Mouse (Mus musculus) embryo, embryonic 11 days (tissue): ENCODE data around the gene Il13ra1.

Source experiments
- DNase-seq: peaks from one replicate; pipeline ENCODE4 v3.0.0-alpha.2; 2015

The Il13ra1 gene

DNA sequence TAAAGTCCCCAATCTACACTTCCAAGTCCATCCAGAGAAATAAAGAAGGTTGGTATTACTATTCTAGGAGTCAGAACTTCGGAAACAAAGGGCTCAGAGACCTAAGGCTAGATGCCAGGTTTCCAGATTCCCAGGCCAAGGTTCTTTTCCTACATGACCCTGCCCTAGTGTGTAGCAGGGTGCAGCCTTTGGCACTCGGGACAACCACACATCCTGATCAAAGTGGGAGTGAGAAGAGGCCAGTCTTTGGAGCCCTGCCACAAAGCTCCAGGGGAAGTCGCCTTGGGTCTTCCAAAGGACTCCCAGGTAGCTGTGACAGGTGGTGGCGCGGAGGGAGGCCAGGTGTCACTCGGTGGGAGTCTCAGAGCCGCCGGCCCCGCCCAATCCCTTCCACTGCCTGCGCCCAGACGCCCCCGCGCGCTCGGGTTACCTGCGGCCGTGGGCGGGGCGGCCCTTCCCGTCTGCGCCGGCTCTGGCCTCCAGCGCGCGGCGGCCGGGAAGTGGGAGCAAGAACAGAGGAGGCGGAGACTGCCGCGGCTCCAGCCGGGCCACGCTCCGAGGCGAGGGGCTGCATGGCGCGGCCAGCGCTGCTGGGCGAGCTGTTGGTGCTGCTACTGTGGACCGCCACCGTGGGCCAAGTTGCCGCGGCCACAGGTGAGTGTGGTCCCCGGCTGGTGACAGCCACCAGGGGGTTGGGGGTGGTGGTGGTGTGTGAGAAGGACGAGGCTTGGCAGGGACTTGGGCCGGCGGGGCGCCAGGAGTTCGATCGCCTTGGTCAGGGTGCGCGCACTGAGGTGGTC, at the start of gene Il13ra1:
Gene Il13ra1, plus strand, starts transcription at position 489 of the 800 bp plus-strand sequence.
- DNase-seq, result peak; percentile 60

GRCm38 (mm10) chrX:36073997-36074396, 37.9 kb upstream of the Il13ra1 start:
- DNase-seq, result no peak

GRCm38 (mm10) chrX:36077164-36077563, 34.7 kb upstream of the Il13ra1 start:
- no peak for DNase-seq

DNA sequence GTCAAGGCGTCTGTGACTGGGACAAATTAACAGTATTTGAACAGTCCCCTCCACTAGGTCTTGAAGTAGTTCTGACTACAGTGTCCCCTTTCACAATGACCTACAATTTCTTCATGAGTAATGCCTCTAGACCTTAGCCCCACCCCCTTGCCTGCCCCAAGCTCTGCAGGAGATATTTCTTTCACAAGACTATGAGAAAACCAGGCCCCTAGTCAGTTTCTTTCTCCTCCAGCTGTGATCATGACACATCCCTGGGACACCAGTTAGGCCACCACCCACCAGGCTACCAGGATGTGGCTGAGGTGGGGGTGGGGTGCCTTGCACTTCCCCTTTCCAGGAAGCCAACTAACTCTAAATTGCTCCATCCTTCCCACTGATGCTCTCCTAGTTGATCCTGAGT, 29.0 kb upstream of the Il13ra1 start:
- DNase-seq, result no peak

DNA sequence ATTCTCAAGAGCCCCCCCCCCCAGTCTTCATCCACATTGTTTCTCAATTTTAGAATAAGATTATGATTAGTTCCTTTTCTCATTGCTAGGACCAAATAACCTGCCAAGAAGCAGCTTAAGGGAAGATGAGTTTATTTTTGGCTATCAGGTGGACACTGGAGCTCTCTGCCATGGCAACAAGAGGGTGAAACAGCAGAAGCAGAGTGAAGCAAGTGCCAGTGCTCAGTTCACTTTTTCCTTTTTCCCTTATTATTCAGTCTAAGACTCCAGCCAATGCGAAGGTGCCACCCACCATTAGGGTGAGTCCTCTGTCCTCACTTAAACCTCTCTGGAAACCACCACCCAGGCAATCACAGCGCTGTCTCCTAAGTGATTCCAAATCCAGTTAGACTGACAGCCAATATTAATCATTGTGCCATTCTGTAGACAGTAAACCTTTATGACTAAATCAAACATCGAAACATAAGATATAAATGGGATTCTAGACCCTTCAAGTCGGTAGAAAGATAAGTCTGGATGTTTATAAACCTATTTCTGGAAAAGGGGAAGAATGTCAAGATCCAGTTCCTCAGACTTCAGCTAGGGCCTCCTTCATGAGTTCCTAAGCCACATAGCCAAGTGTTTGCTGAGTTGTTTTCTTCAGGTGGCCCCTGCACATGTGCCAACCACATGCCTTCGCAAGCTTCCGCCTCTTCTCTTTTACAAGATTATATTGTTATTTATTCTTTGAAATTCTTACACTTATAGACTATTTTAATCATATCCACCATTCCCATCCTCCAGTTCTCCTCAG, 23.2 kb upstream of the Il13ra1 start:
- no peak for DNase-seq

GRCm38 (mm10) chrX:36100883-36101282, 11.0 kb upstream of the Il13ra1 start:
- no peak for DNase-seq

DNA sequence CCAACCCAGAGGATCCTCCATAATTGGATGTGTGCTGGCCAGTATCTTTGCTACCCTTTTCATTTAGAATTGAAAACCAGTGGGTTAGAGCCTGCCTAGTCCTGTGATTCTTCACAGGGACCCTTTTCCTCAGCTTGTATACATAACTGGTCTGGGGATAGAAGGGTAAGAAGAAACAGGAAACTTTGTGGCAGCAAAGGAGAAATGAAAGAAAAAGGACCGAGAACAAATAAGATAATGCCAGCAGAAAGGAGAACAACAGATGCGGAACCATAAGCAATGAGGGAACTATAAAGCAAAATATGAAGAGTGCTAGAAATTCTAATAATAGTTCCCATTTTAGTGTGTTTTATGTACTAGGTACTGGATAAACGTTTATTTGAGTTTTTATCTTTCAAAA, 10.6 kb upstream of the Il13ra1 start:
- DNase-seq, result no peak

DNA sequence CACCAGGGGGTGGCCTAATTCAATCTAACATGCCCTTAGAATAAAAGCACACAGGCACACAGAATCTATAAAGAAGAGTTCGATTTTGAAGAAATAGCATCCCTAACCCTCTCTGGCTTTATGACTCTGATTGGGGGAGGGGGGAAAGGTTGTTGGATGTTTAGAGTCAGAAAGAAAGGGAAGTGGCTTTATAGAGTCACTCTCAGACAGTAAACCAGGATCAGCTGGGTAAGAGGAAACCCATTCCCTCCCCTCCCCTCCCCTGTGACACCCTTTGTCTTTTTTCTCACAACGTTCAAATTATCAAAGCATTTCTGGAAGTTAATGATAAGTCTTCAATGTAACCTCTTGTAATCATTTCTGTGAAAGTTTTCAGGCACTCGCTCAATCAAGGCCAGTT, 3.3 kb upstream of the Il13ra1 start:
- DNase-seq, result no peak

DNA sequence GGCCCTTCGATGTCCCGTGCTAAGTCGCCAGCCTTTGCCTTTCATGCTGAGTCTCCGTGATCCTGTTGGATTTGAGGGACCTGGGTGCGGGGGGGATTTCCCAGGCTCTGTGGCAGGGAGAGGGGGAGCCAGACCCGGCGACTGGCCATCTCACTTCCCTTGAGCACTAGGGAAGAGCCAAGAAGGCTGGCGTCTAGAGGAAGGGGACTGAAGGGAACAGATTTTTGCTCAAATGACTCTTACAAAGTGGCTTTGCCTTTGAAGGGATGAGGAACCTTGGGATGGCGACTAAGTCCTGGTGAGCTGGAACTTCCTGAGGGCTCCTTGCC, 476 bp downstream of the Il13ra1 start:
- no peak for DNase-seq

DNA sequence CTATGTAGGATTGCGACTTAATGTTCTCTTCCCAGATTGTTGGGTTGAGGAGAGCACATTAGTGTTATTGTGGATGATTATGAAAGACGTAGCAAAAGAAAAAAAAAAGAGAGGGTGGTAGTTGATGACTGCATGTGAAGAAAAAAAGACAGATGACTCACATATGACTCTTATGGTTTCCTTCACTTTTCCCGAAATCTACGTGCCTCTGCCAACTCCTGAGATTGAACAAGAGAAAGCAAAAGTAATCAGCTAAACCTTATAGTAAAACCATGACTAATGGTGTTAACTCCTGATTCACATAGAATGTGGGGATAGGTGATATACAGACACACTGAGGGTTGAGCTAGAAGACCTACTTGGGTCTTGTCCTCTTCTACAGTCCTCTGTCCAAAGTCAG, 3.3 kb downstream of the Il13ra1 start:
- no peak for DNase-seq

DNA sequence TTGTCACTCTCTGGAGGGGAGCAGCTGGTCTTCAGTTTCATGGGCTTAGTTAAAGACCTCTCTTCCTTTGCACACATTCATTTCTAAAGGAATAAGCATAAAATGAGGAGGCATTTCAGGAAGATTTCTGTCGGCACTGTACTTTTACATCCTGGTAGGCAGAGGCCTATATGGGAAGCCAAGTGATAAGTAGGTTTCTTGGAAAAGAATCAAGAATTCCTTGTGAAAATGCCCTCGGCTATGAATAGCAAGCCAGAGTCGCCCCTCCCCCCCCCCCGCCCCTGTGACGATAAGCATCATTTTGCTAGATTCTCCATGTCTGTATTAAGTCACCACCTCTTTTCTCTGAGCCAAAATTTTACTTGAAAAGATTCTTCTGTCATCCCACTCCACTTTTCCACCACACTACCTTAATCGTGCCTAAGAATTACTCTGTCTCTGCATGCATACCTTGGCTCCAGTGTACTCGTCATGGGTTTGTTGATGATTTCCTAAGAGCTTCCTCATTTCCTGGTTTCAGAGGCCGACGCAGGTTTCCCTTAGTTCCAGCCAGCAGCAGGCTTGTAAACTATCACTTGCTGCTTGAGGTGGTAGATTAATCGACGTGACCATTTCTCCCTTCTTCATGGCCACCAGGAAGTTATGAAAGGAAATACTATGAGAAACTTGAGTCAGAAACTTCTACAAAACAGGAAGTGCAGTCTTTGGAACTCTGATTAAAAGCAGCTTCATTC, 17.3 kb downstream of the Il13ra1 start:
- DNase-seq, result no peak

- no peak for DNase-seq
Observed at GRCm38 (mm10) chrX:36129771-36130108, 17.8 kb downstream of the Il13ra1 start.

DNA sequence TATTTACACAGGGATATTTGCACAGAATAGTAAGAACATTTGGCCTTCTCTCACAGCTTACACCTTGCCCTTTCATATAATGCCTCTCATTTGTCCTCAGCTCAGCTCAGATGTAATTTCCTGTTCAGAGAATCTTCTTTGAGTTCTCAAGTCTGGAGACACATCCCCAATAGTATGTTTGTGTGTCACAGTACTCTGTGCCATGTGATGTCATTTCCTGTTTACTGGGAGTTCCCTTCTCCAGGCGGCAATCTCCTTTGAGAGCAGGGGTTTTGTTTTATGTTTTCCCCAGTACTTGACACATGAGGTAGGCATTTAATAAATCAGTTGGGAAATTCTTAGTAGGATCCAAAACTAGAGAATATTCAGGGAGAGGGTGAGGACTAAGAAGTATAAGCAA, 24.4 kb downstream of the Il13ra1 start:
- DNase-seq, result no peak

DNA sequence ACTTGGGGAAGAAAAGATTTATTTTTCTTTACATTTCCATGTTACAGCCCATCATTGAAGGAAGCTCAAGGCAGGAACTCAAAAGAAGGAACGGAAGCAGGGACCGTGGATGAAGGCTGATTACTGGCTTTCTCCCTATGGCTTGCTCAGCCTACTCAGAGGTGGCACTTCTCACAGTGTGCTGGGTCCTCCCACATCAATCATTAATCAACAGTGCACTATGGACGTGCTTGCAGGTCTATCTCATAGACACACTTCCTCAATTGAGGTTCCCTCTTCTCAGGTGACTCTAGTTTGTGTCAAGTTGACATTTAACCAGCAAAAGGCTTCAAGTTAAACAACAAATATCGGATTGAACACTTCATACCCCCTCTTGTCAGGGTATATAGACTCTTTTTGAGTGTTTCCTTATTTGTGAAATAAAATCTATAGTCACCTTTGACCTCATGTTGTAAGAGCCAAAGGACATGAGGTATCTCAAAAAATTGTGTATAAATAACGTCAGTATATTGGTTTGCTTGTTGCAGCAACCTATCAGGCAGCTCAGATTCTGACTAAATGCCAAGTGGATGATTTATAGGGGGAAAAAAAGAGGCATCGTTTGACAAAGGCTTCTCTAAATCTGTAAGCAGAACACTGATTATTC, 30.2 kb downstream of the Il13ra1 start:
- no peak for DNase-seq

- no peak for DNase-seq
Observed at GRCm38 (mm10) chrX:36146746-36147145, 34.8 kb downstream of the Il13ra1 start.

DNA sequence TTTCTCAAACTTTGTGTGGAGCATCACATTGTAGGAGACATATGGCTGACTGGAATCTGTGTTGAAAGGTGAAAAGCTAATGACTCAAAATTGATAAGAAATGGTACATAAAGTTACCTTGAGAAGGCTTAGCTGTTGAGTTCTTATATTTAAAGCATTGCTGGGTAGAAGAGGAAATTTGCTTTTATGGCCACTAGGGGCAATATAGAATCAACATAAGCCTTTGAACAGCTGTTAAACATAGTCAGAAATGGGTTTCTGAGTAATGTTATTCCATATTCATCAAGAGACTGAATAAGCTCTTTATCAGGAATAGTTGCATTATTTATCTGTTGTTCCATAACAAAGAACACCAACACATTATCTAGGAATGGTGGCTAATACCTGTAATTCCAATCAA, 38.2 kb downstream of the Il13ra1 start:
- no peak for DNase-seq

GRCm38 (mm10) chrX:36156677-36157076, 44.8 kb downstream of the Il13ra1 start:
- DNase-seq, result no peak

DNA sequence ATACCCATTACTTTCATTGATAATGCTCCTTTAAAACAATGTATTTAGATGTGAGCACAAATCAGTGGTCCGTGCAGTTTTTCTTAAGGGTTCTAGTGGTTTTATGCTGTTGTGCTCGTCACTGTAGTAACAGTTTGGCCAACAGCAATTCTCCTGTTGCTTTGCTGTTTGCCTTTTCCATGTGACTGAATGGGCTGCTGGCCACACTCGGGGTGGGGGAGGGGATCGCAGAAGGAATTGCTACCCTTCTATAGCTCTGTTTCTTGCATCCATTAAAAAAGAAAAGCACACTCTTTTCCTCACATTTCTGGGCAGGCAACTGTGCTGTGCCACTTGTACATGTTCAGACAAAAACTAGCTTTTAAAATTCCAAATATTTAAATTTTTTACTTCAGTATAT, 49.7 kb downstream of the Il13ra1 start:
- DNase-seq, result peak; percentile 39

DNA sequence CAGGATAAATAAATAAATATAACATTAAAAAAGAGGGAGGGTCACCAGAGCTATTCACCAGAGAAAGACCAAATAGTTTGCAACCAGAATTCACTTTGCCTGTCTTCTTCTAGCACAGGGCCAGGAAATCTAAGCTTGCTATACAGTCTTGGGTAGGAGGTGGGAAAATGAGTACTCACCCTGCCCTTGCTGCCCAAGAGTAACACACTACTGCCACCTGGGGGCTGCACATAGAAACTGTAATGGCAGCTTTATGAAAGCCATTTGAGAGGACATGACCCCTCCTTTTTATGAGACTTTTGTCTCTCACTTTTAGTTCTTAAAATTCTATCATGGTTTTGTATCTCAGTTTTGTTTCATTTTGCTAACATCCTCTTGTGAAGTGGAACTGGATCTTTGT, 71.7 kb downstream of the Il13ra1 start:
- peak; percentile 57 for DNase-seq

DNA sequence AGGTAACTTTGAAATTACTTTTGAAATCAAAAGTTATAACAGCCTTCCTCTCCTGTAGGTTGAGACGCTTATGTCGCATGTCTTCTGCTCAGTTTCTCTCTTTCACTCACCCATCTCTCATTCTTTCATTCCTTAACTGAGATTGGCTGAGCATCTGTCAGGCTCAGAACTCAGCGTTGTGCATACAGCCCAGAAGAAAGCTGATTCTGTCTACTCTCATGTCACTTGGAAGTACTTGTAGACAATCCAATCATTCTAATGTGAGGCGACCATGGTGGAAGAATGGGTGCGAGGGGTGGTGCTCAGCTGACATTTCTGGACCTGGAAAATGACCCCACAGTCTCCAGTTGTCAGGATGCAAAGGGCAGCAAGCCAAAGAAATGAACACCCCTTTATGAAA, 74.1 kb downstream of the Il13ra1 start:
- no peak for DNase-seq

GRCm38 (mm10) chrX:36186443-36186842, 74.5 kb downstream of the Il13ra1 start:
- DNase-seq, result no peak

DNA sequence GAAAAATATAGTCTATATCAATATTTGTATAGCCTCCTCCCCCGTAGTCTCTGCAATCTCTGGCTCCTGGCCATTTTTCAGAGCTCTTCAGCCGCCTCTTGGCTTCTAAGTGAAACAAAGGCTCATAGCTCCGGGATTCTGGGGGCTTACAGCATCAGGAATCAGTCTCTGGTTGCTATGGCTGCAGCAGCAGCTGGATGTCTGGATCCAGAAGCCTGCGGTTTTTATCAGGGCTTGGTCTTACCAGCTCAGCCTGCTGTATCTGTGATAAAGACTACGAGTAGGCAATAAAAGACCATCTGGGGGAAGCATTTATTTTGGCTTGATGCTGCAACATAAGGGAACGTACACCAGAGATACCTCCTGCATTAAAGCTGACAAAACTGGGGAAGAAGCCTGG, 82.0 kb downstream of the Il13ra1 start:
- peak; percentile 37 for DNase-seq
